Mouse (Mus musculus) heart, adult 2 months (tissue): Measurements from ENCODE around the gene Fam129a. TPM values are rescaled to one million over a fixed set of nuclear protein-coding genes. Genes with fewer than 3 reads are reported as not detected.

Experiments
- DNase-seq, 2 experiments: peaks; one replicate each; pipeline ENCODE4 v3.0.0; 2021
- H3K27ac ChIP-seq: fragments of 200-600 bp; 2 replicates; pipeline ENCODE4 v1.8.1; 2022
- H3K27me3 ChIP-seq: fragments of 200-500 bp; 2 replicates; pipeline ENCODE4 v1.6.1; 2012; ENCODE audit warnings: mild to moderate bottlenecking, low read length, inconsistent platforms, mixed read lengths; ENCODE audit not compliant: control insufficient read depth, insufficient read depth
- H3K36me3 ChIP-seq: fragments of 200-500 bp; 2 replicates; pipeline ENCODE4 v1.6.1; 2012; ENCODE audit warnings: low read length, inconsistent platforms; ENCODE audit not compliant: control insufficient read depth, insufficient read depth
- H3K4me1 ChIP-seq: fragments of 200-500 bp; 2 replicates; pipeline ENCODE4 v1.6.1; 2011; ENCODE audit warnings: low read length; ENCODE audit not compliant: control insufficient read depth, insufficient read depth
- H3K4me3 ChIP-seq: fragments of 200-600 bp; 2 replicates; pipeline ENCODE4 v1.8.1; 2022
- H3K79me2 ChIP-seq: fragments of 200-500 bp; replicated peaks from 2 replicates; pipeline ENCODE4 v1.6.1; 2012; ENCODE audit warnings: mild to moderate bottlenecking, inconsistent platforms, low read length, moderate library complexity, mixed read lengths; ENCODE audit not compliant: control insufficient read depth, insufficient read depth
- H3K9ac ChIP-seq: fragments of 200-500 bp; 2 replicates; pipeline ENCODE4 v1.6.1; 2012; ENCODE audit warnings: low read depth, mild to moderate bottlenecking, control low read depth, inconsistent platforms, low read length, mixed read lengths
- CTCF ChIP-seq: fragments of 200-600 bp; IDR thresholded peaks from 2 replicates; pipeline ENCODE4 v1.8.1; 2022; ENCODE audit warnings: antibody characterized with exemption, mild to moderate bottlenecking, moderate library complexity
- EP300 ChIP-seq: fragments of 200-500 bp; IDR thresholded peaks from 2 replicates; pipeline ENCODE4 v1.6.1; 2011; ENCODE audit warnings: low read depth, low read length, control low read depth; ENCODE audit not compliant: insufficient read depth
- POLR2A ChIP-seq: fragments of 200-500 bp; IDR thresholded peaks from 2 replicates; pipeline ENCODE4 v1.6.1; 2011; ENCODE audit warnings: mild to moderate bottlenecking, low read depth, low read length, control low read depth; ENCODE audit not compliant: insufficient read depth
- WGBS: fragments of 180-500 bp; shearing (Covaris S2); methylation state at CpG from one replicate; pipeline ENCODE4 v1.1.7; 2018; 5-methylcytosine and 5-hydroxymethylcytosine counted together
- intact Hi-C: fragments of 180-260 bp; cut with DNase I; formaldehyde crosslinking; loops from one replicate; pipeline ENCODE4 v1.15.1; 2025
- polyA plus RNA-seq: library from polyadenylated mRNA; depleted of rRNA; stranded (reverse); fragments of >200 nt; gene quantifications from 2 replicates; pipeline ENCODE4 v1.2.3, GENCODE M21; 2012
- total RNA-seq, 2 experiments: library from RNA; stranded (reverse); gene quantifications; 2 replicates each; pipeline ENCODE4 v1.2.3; 2021

Fam129a gene
- total and polyA plus RNA-seq, 3 experiments = 6.2 to 14.9 (median 13.3) TPM

- Histone ChIP-seq H3K4me3 (no peak overlapping the region), H3K9ac (no peak overlapping the region), H3K27ac (no peak overlapping the region), H3K36me3 (no peaks in the 10 kb centered on the region), H3K4me1 (peaks cover 6% of the 10 kb centered on the region), H3K79me2 (no peaks in the 10 kb centered on the region), H3K27me3 (no peaks in the 10 kb centered on the region)
- DNase-seq = no peak
- intact Hi-C loops = loop anchor here (5.0 to 10.0 kb wide), 2 partner anchors 217 to 674 kb away; no protein-coding TSS in a partner anchor
- 38% methylated on average over 13 of the region's 13 CpGs for WGBS
- no peak for TF ChIP-seq POLR2A
- TF ChIP-seq EP300 = no peak
Measured at GRCm38 (mm10) chr1:151708966-151709733, 138.2 kb downstream of the Fam129a start.

- TF ChIP-seq CTCF (no peak), POLR2A (no peak), EP300 (no peak)
- peaks cover 6% of the 10 kb centered on the region for H3K4me1 ChIP-seq
- DNase-seq = no peak
- no peak overlapping the region for H3K9ac ChIP-seq
- H3K4me3 ChIP-seq = no peak overlapping the region
- intact Hi-C loops = loop anchor here (5.0 to 10.0 kb wide), 2 partner anchors 217 to 675 kb away; no protein-coding TSS in a partner anchor
- H3K27me3 ChIP-seq = no peaks in the 10 kb centered on the region
- H3K79me2 ChIP-seq = no peaks in the 10 kb centered on the region
- 40% methylated on average over 2 of the region's 2 CpGs for WGBS
- no peaks in the 10 kb centered on the region for H3K36me3 ChIP-seq
- no peak overlapping the region for H3K27ac ChIP-seq
Measured at GRCm38 (mm10) chr1:151709734-151710022, 138.7 kb downstream of the Fam129a start.

GRCm38 (mm10) chr1:151710424-151711055 is 139.6 kb downstream of the Fam129a start:
- Histone ChIP-seq H3K9ac (no peak overlapping the region), H3K27ac (no peak overlapping the region), H3K4me3 (no peak overlapping the region), H3K4me1 (peaks cover 6% of the 10 kb centered on the region), H3K79me2 (no peaks in the 10 kb centered on the region), H3K36me3 (no peaks in the 10 kb centered on the region), H3K27me3 (no peaks in the 10 kb centered on the region)
- TF ChIP-seq EP300 (no peak), POLR2A (no peak), CTCF (no peak)
- no peak for DNase-seq
- WGBS = 68% methylated on average over 5 of the region's 5 CpGs
- intact Hi-C loops = no loop called here

GRCm38 (mm10) chr1:151711062-151711461 is 140.1 kb downstream of the Fam129a start:
- intact Hi-C loops = no loop called here
- no peak for DNase-seq
- no peak for TF ChIP-seq EP300
- H3K27me3 ChIP-seq = no peaks in the 10 kb centered on the region
- 55% methylated on average over 7 of the region's 7 CpGs for WGBS
- no peak overlapping the region for H3K9ac ChIP-seq
- H3K79me2 ChIP-seq = no peaks in the 10 kb centered on the region
- H3K4me1 ChIP-seq = peaks cover 6% of the 10 kb centered on the region
- no peak overlapping the region for H3K4me3 ChIP-seq
- H3K36me3 ChIP-seq = no peaks in the 10 kb centered on the region
- peak overlapping the region; percentile 17 for H3K27ac ChIP-seq

GRCm38 (mm10) chr1:151712664-151713063 is 141.7 kb downstream of the Fam129a start:
- Histone ChIP-seq H3K79me2 (no peaks in the 10 kb centered on the region), H3K27me3 (no peaks in the 10 kb centered on the region), H3K4me1 (peaks cover 6% of the 10 kb centered on the region), H3K9ac (no peak overlapping the region), H3K36me3 (no peaks in the 10 kb centered on the region), H3K4me3 (no peak overlapping the region), H3K27ac (no peak overlapping the region)
- TF ChIP-seq EP300 (no peak), CTCF (no peak), POLR2A (no peak)
- DNase-seq = no peak
- 74% methylated on average over 5 of the region's 5 CpGs for WGBS
- intact Hi-C loops = no loop called here

GRCm38 (mm10) chr1:151713622-151714021 is 142.6 kb downstream of the Fam129a start:
- Histone ChIP-seq H3K36me3 (no peaks in the 10 kb centered on the region), H3K27ac (no peak overlapping the region), H3K4me3 (no peak overlapping the region), H3K9ac (no peak overlapping the region), H3K79me2 (no peaks in the 10 kb centered on the region), H3K27me3 (no peaks in the 10 kb centered on the region), H3K4me1 (peaks cover 6% of the 10 kb centered on the region)
- TF ChIP-seq POLR2A (no peak), EP300 (no peak)
- intact Hi-C loops = no loop called here
- no peak for DNase-seq
